Mouse (Mus musculus) layer of hippocampus, adult 18-20 months (tissue): ENCODE results near the gene Pptc7. TPM values are rescaled to one million over a fixed set of nuclear protein-coding genes. Genes with fewer than 3 reads are reported as not detected.
"Not testable (repeated sequence)": the region's sequence is repeated elsewhere in the genome, so short reads cannot be mapped to it uniquely, and the experiment has no call there.

ENCODE experiments used
- DNase-seq, 2 experiments: peaks; one replicate each; pipeline ENCODE4 v3.0.0; 2022; ENCODE audit warnings: low spot score in 2 of 2
- total RNA-seq, 2 experiments: library from RNA; stranded (reverse); gene quantifications; 2 replicates each; pipeline ENCODE4 v1.2.3; 2021

The Pptc7 gene
- total RNA-seq, 2 experiments from 2014 or later: 44.9 to 47.9 TPM

GRCm38 (mm10) chr5:122295113-122295935, 11.2 kb downstream of the Pptc7 start:
- no peak for DNase-seq

GRCm38 (mm10) chr5:122300071-122300518, 15.9 kb downstream of the Pptc7 start:
- no peak for DNase-seq

DNA sequence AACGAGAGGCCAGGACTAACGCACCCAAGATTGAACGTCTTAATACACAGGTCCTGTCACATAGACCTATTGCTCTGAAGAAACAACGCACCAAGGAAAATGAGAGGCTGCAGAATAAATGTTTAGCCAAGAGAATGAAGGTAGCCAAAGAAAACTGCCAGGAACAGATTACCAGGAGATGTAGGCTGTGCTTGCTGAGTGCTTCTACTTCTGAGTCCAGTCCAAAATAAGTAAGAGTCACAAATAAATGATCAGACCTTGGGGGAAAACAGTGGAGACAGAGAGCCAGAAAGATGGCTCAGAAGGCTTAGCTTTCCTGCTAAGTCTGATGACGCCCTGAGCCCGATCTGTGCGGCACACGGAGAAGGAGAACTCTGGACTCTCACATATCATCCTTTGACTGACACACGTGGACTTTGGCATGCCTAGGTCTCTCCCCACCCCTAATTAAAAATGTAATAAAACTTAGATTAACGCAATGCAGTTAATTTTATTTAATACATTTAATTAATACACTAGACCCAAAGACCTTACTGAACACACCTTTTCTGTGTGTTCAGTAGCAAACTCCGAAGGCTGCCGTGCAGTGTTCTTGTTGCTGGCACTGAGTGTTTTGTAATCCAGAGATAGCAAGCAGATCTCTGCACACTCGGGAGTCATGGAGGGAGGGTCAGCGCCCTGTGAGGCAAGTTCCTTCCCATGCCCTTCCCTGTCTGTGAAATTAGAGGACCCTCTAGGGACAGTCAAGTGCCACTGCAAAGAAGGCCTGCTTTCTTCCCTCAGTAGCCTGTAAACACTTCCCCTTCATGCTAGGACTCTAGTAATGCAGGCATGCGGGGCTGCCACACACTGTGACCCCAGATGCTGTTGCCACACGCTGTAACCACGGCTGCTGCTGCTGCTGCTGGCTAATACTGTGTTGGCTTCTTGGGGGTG, 18.9 kb downstream of the Pptc7 start:
- DNase-seq: no peak

DNA sequence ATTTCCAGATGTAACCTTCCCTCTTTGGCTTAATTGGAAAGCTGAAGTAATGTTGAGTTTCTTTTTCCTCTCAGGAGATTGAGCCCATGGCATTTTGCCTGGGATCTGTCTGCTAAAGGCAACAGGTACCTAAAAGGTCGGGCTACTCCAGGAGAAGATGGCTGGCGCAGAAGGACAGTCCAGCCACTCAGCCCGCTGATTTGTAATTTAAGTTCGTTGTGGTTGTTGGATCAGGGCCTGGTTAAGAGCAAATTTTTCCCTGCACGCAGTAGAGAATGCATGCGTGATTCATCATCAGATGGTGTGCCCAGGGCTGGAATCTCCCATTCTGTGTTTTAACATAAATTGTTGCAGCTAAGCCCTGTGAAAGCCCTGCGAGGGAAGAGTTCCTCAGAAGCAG, 19.8 kb downstream of the Pptc7 start:
- peak; percentile 56 to 62 for DNase-seq

DNA sequence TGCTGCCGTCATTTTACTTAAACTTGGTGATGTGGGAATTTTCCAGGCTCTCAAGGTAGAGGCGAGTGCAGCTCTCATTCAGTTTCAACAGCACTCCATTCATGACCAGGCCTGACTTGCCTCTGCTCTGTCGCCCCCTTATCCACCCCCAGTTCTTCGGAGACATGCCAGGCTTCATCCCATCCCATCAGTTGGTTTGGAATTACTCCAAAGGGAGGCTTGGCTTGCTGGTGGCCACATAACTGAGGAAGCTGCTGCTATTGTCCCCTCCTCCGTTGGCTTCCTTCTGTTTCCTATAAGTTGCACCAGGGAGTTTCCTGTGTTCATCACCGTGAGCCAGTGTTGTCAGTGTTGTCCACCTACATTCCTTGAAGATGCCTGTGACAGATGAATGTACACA, 20.4 kb downstream of the Pptc7 start:
- DNase-seq: no peak

DNA sequence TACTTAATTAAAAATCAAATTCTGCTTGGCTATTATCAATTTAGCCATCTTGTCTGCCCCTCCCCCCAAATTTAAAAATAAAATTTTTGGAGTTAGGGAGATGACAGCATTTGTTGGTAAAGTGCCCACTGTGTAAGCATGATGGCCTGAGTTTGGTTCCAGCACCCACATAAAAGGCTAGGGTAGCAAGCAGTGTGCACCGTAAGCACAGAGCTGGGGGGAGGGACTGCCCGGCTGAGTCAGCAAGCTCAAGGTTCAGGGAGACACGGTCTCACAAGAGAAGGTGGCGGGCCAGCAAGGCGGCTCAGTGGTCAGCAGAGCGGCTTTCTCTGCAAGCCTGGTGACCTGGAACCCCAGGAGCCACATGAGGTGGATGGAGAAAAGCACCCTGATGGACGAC, 21.3 kb downstream of the Pptc7 start:
- no peak for DNase-seq

DNA sequence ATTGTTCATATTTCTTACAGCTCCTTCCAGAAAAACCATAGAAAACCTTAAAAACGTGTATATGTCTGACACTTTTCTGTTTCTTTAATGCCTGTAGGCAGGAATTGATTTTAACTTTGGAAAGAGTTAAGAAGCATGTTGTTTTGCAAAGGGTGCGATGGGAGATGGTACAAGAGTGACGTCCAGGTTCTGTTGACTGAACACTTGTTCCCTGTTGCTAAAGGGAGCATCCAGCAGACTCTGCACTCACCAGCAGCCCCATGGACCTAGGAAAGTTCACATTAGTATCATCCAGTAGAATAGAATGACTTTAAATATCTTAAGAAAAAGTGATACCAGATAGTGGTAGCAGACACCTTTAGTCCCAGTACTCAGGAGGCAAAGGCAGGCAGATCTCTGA, 22.4 kb downstream of the Pptc7 start:
- no peak for DNase-seq

- DNase-seq: no peak
These were observed 26.5 kb downstream of the Pptc7 start for GRCm38 (mm10) chr5:122310699-122311098.

GRCm38 (mm10) chr5:122311692-122312091, 27.5 kb downstream of the Pptc7 start:
- no peak for DNase-seq

DNA sequence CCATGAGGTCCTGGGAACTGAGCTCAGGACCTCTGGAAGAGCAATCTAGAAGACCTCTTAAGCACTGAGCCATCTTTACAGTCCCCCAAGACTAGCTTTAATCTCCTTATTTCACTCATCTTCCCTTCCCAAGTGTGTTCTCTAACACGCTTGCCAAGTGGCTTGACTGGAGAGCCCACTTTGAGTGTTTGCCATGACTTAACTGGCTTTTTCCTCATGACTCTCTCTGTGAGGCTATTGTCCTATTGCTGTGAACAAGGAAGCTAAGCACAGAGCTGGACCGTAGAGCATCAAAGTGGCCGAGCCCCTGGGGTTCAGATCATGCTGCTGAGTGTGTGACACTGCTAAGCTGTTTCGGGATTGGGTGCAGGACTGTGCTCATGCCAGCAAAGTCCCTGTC, 28.2 kb downstream of the Pptc7 start:
- no peak for DNase-seq

DNA sequence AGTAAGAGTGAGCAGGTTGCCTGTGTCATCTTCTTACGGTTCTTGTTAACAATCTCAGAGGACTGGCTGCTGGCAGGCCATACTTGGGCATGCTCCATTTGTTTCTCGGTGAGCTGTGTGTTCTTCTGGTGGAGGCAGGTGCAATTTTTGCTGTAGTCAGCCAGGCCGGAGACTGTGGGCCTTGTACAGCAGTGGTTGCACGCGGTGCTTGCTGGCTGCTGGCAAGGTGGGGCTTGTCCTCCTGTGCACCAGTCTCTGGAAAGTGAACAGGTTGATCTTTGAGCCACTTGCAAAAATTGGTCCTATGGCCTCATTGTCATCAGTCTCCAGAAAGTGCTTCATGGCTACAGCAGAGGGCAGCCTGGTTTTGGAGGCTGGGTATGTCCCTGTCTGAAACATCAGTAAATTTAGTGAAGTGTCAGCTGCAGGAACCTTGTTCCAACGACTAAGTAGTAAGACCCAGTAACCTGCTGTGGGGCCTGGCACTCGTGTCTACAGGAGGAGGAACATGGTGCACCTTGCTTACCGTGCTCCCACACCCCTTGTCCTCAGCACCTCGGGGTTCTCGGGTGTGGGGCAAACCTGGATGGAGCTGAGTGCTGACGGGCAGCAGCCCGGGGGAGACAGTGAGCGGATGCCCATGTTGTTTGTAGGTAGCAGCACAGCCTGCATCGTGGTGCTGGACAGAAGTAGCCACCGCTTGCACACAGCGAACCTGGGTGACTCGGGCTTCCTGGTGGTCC, 28.9 kb downstream of the Pptc7 start:
- DNase-seq: no peak

DNA sequence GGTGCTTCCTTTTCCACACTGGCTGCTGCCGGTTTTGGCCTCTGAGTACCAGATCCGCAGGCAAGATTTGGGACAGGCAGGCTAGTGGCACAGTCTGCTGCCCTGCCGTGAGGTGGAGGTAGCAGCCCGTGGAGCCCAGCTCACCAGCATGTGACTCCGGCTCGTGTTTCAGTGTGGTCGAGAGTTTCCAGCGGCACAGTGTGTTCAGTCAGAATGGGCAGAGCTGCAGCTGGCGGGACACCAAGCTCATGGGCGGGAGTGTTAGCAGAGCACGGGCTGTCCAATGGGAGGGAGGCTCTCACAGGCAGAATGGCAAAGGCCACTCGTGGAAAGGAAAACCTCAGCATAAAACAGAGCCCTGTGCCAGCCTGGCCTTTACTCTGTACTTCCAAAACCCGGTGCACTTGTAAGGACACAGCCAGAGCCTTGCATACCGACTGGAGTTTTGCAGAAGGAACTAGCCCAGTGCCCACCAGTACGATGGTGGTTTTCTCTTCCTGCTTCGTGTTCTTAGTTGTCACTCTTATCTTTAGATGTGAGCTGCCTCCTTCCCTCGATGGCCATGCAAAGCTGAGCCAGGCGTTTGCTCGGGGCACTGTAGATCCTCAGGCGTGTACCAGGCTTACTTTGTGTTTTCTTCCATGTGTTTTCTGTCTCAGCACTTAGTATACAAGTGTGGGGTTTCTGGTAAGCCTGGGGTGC, 31.0 kb downstream of the Pptc7 start:
- DNase-seq: peak; percentile 79 to 93

DNA sequence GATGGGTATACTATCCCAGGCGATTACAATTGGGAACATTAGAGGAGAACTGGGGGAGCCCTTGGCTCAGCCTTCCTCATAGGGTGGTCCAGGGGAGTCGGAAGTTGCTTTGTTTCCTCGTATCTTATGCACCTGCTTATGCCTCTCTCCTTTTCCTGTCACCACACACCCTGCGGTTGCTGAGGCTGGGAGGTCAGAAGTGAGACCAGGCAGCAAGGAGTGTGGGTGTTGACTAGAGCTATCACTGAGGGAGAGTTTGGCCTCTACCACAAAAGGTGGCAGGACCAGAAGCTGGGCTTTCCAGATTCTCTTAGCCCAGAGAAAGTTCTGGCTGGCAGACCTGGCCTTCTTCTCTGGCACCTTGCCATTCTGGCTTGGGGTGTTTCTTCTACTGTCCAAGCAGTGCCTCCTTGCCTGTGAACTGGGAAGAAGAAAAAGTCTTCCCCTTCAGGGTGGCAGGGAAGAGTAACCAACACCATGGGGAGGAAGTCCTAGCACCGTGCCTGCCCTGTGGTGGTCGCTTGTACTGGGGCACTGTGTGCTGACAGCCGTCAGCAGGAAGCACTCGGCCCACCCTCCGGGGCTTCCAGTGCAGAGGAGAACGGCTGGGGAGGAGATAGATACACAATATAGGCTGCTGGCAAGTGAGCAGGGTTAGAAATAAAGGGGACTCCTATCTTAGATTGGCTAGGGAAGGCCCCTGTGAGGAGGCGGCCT, 33.3 kb downstream of the Pptc7 start:
- no peak for DNase-seq

DNA sequence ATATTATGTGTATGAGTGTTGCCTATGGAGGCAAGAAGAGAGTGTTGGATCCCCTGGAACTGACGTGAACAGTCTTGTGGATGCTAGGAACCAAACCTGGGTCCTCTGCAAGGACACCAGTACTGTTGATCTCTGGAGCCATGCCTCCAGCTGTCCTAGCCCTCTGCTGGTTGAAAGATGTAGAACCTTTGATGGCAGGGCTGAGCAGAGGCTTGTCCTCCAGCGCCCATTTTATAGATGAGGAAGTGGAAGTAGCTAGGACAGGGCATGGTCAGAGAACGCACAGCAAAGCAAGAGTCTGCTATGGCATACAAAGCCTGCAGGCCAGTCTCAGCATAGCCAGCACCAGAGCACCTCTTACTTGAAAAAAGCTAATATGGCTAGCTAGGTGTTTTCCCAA, 33.9 kb downstream of the Pptc7 start:
- no peak for DNase-seq

DNA sequence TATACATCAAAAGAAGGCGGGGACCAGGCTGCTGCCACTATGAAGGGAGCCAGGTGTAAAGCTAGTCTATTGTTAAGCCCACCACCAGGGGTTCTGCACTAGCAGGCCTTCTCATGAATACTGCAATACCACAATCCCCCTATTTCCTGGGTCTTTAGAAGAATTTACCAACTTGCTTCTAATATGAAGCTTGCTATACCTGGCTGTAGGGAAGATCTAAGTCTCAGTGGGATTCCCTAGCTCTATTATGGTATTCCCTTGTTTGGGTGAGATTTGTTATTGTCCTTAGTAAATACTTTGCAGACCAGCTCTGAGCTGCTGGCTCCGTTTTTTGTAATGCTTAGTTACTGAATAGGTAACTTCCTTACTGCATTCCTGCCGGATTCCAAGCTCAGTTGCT, 34.8 kb downstream of the Pptc7 start:
- DNase-seq: not testable (repeated sequence)

- DNase-seq: peak in 1 of 2 experiments; percentile 59
These were observed 35.5 kb downstream of the Pptc7 start for GRCm38 (mm10) chr5:122319474-122320204.

DNA sequence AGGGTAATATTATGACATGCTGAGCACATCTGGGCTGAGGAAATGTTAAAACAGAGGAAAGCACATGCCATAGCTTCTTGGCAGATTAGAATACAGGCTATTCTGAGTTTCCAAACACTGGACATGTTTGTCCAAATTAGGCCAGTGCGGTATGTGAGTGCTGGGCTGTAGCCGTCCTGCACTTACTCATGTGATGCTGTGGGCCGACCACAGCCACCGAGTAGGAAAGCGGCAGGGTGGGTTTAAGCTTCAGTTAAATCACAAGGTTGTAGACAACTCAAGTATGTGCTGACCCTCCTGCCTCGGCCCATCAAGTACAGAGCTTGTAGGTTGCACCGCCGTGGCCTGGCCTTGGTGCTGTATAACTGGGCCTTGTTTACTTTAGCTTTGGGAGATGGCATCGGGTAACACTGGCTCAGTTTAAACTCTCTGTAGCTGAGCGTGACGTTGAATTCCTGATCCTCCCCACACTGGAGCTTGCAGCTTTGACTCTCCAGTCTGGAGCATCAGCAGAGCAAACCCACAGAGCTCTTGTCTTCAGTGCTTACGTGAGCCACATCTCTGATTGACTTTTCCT, 36.1 kb downstream of the Pptc7 start:
- no peak for DNase-seq

- no peak for DNase-seq
These were observed 39.4 kb downstream of the Pptc7 start for GRCm38 (mm10) chr5:122323523-122323922.
